Mouse (Mus musculus) adrenal gland, postnatal 10 days (tissue): ENCODE results near the gene Abca14. TPM values are rescaled to one million over a fixed set of nuclear protein-coding genes. Genes with fewer than 3 reads are reported as not detected.

ENCODE experiments used
- DNase-seq: peaks from one replicate; pipeline ENCODE4 v3.0.0; 2021; ENCODE audit warnings: mixed read lengths
- long read RNA-seq, 2 experiments: library from polyadenylated mRNA; stranded (forward); transcript quantifications; one replicate each; pipeline ENCODE4 v2.0.0; 2021
- total RNA-seq, 2 experiments: library from RNA; stranded (reverse); gene quantifications; 2 replicates each; pipeline ENCODE4 v1.2.3; 2021

Gene Abca14
- not detected for total RNA-seq
- long read RNA-seq, experiment 1 = 0 reads
- long read RNA-seq, experiment 2 = 0 reads

DNA sequence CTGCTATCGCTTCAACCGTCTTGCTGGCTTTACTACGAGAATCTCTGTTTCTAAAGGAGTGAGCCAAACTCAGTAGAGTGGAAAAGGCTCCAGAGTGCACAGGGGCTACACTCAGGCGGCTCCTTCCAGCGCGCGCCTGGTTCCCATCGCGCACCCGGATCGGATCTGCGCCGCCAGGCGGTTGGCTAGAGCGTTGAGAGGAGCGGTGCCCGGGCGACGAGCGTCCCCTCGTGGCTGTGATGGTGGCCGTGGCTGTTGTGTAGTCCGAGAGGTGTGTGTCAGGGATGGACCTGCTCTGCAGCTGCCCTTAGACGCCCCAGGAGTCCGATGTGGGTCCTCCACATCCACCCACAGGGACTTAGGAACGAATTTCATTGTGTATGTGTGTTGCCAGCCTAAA, at the start of gene Abca14:
Gene Abca14, plus strand, starts transcription at position 173 of the 400 bp plus-strand sequence.
- peak; percentile 94 for DNase-seq

GRCm38 (mm10) chr7:120156841-120157409, 46.8 kb upstream of the Abca14 start:
- no peak for DNase-seq

GRCm38 (mm10) chr7:120157575-120158061, 46.1 kb upstream of the Abca14 start:
- DNase-seq = no peak

GRCm38 (mm10) chr7:120158121-120158613, 45.6 kb upstream of the Abca14 start:
- DNase-seq = no peak

GRCm38 (mm10) chr7:120163581-120164251, 40.0 kb upstream of the Abca14 start:
- no peak for DNase-seq

- DNase-seq = no peak
Observed at GRCm38 (mm10) chr7:120172188-120172700, 31.5 kb upstream of the Abca14 start.

DNA sequence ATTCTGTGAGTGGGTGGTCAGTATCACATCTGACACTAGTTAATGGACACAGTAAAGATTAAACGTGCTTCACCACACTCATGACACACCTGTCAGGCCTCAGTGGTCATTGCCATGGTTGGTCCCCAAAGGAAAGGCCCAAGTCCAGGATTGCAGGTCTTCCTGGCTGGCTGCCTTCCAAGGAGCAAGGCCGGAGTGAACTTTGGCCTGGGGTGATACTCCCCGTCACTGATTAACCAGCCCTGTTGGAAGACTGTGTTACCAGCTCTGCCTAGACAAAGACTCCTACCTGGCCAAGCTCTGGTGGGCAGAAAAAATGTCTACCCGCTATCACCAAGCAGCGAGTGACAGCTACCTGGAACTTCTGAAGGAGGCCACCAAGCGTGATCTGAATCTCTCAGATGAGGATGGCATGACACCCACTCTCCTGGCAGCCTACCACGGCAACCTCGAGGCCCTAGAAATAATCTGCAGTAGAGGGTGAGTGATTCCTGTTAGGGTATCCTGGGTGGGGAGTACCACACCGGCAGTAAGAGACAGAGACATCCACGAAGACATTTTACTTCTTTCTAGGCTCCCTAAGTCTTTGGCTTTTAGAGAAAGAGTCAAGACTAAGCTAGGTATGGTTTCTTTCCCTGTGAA, 30.0 kb upstream of the Abca14 start, which contains the start of gene Anks4b:
Gene Anks4b, plus strand, starts transcription at position 256 of the 642 bp plus-strand sequence.
- peak; percentile 37 for DNase-seq

DNA sequence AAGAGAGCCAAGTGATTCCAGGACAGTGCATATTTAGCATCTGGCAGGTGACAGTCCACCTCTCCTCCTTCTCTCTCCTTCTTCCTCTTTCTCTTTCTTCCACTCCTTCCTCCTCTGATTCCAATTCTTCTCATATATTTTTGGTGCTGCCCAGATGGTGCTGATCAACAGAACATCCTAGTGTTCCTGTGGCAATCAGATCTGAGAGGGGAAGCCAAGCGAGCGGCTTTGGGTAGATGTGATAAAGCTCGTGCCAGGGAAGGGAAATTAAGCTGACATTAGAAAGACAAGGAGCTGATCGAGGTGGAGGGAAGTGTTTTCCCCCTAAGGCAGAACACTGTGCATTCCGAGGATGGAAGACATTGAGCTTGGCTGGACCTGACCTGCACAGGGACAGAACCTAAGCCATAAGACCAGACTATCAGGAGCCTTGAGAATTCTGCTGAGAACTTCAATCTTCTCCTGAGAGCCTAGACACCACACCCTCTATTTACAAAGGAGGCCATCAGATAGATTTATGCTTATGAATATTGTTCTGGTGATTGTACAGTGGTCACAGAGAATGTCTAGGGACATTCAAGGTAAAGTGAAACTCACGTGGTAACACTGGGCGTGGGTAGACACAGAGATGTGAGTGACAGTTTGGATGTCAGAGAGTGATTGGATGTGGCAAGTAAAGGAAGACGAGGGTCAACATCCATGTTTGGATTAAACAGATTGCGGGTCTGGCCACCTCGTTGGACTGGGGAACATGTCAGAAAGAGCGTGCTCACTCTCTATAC, 28.8 kb upstream of the Abca14 start:
- DNase-seq = no peak

GRCm38 (mm10) chr7:120177611-120178010, 26.1 kb upstream of the Abca14 start:
- DNase-seq = no peak

DNA sequence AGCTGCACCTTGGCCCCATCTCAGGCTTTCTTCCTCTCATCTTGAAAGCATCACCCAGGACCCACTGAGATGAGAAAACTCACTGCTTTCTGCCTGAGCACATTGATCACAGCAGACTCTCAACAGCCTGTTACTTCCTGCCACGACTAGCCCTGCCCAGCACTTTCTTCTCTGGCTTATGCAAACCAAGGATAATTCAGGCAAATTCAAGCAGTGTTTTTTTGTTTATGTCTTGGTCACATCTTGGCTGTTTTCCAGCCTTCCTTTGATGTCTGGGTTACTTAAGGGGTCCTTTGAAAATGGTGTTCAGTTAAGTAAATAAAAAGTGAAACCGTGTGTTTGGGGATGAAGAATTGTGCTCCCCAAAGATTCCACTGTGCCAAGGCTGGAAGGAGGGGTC, 24.8 kb upstream of the Abca14 start:
- no peak for DNase-seq

GRCm38 (mm10) chr7:120180547-120180946, 23.2 kb upstream of the Abca14 start:
- DNase-seq = no peak

- no peak for DNase-seq
Observed at GRCm38 (mm10) chr7:120181401-120182230, 22.1 kb upstream of the Abca14 start.

GRCm38 (mm10) chr7:120182891-120183290, 20.9 kb upstream of the Abca14 start:
- no peak for DNase-seq

DNA sequence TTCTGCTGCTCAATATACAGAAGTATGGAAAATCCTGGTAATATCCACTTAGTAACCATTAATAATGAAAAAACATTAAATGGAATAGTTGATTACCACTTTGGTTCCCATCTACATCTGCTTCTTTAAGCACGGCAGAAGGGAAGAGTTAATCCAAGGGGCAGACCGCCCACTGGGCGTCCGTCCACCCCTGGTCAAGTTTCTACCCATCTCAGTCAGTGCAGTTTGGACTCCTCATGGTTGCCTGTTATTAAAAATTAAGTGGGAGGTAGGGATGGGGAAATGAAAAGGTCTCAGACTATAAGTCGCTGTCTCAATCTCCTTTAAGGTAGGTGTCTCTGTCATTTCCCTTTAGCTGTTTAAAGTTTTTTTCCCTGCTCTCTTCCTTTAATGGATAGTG, 14.8 kb upstream of the Abca14 start:
- no peak for DNase-seq

DNA sequence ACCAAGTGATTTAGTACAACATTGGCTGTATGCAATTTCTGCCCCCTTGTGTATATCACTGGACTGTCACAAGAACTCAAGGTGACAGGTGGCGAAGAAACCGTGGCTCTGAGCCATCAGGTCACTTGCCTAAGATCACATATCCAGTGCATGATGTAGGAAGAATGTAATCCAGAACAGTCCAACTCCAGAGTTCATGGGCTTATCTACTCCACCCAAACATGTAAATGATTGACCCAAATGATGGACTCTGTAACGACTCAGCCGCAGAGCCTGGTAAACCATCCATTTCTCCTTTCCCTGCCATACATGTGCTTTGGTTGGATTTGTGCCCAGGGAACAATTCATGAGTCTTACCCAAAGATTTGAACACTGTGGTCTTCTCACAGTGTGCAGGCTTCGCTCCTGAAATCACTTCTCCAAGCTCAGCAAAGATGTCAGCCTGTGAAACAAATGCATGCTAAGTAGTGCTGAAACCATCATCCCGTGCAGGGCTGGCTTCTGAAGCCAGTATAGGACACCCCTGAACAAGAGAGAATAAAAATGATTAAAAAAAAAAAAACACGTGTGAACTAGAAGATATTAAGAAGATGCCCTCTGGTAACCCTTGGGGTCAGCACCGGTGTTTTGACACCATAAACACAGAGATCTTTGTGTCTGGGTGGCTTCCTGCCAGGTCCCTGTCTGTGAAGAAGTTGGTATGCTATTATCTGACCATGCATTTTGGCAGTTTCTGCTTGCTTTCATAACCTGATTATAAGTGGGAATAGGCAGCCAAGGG, 14.2 kb upstream of the Abca14 start:
- DNase-seq = no peak

DNA sequence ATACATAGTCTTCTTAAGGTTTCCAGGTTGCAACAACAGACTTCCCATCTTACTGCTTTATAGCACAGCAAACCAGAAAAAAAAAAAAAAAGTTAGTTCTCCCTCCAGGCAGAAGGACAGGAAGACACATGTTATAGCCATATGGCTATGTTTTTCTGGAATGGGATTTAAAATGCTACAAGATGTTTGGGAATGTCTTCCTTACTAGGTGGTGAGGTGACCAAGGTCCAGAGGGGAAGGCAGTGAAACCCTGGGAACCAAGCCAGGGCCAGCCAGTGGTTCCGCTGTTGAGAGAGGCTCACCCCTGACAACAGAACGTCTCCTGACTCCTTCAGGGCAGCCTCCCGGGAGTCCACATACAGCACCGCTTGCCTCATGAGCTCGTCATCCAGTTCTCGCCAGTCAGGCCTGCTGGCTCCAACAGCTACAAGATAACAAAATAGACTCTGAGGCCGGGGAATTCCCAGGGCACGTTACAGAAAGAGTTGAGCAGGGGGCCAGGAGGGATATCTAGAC, 13.6 kb upstream of the Abca14 start:
- peak; percentile 29 for DNase-seq

GRCm38 (mm10) chr7:120192207-120192606, 11.6 kb upstream of the Abca14 start:
- peak; percentile 21 for DNase-seq

DNA sequence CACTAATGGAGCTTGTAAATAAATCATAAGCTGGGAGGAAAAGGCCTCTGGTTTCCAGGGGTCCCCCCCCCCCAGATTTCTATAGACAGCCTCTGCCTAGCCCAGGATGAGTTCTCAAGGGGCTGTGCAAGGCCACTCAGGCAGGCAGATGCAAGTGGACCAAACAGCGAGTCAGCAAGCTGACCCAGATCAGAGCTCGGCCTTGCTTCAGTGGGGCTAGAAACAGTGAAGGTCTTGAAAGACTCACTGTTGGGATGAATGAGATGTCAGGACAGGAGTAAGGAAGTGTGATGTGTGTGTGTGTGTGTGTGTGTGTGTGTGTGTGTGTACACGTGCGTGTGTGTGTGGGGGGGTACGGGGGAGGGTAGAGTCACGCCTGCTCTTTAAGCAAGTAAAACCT, 10.9 kb upstream of the Abca14 start:
- peak; percentile 12 for DNase-seq

DNA sequence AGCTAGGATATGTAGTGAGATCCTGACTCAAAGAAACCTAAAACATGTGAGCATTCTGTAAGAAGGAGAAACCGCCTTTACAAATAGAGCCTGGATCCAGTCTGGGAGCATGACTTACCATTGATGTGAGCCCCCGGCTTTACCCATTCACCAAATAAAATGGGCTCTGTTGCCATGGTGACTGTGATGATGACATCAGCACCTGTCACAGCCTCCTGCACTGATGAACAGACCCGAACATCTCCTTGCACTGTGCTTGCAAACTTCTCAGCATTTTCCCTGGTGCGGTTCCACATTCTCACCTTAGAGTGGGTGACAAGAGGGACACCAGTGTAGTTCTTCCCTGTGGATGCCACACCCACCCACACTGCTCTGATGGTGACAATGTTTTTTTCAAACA, 8.6 kb upstream of the Abca14 start:
- no peak for DNase-seq

- DNase-seq = peak; percentile 36
Observed at GRCm38 (mm10) chr7:120201231-120201744, 2.5 kb upstream of the Abca14 start.
